Mouse (Mus musculus) heart, embryonic 13.5 days (tissue): ENCODE results near the gene Idh2. TPM values are rescaled to one million over a fixed set of nuclear protein-coding genes. Genes with fewer than 3 reads are reported as not detected.
"Not testable (repeated sequence)": the region's sequence is repeated elsewhere in the genome, so short reads cannot be mapped to it uniquely, and the experiment has no call there.

Experiments used
- ATAC-seq: fragments of 200-750 bp; cut with Nextera tagmentation; 2 replicates; pipeline ENCODE4 v1.8.0; 2017; ENCODE audit warnings: moderate TSS enrichment; ENCODE audit not compliant: insufficient number of reproducible peaks, low FRiP score, low TSS enrichment; ENCODE audit errors: extremely low read depth
- H3K27ac ChIP-seq: fragments of 300-500 bp; sonication (generic); replicated peaks from 2 replicates; pipeline ENCODE4 v1.5.1; 2015; ENCODE audit warnings: moderate library complexity, mild to moderate bottlenecking, inconsistent platforms
- H3K27me3 ChIP-seq: fragments of 300-500 bp; sonication (generic); replicated peaks from 2 replicates; pipeline ENCODE4 v1.6.1; 2015; ENCODE audit warnings: mild to moderate bottlenecking, inconsistent platforms
- H3K36me3 ChIP-seq: fragments of 300-500 bp; sonication (generic); 2 replicates; pipeline ENCODE4 v1.6.1; 2015; ENCODE audit warnings: mild to moderate bottlenecking, inconsistent platforms
- H3K4me1 ChIP-seq: fragments of 300-500 bp; sonication (generic); 2 replicates; pipeline ENCODE4 v1.6.1; 2015; ENCODE audit warnings: inconsistent platforms
- H3K4me2 ChIP-seq: fragments of 300-500 bp; sonication (generic); 2 replicates; pipeline ENCODE4 v1.6.1; 2015; ENCODE audit warnings: inconsistent platforms, mild to moderate bottlenecking, moderate library complexity
- H3K4me3 ChIP-seq: fragments of 300-500 bp; sonication (generic); 2 replicates; pipeline ENCODE4 v1.5.1; 2015; ENCODE audit warnings: moderate library complexity, mild to moderate bottlenecking, inconsistent platforms
- H3K9ac ChIP-seq: fragments of 300-500 bp; sonication (generic); 2 replicates; pipeline ENCODE4 v1.6.1; 2015; ENCODE audit warnings: inconsistent platforms, mild to moderate bottlenecking, moderate library complexity
- H3K9me3 ChIP-seq: fragments of 300-500 bp; sonication (generic); 2 replicates; pipeline ENCODE4 v1.6.1; 2016; ENCODE audit warnings: inconsistent platforms
- WGBS: fragments of 180-500 bp; shearing (Covaris S2); methylation state at CpG from one replicate; pipeline ENCODE4 v1.1.7; 2015; ENCODE audit warnings: mixed read lengths; 5-methylcytosine and 5-hydroxymethylcytosine counted together
- polyA plus RNA-seq: library from polyadenylated mRNA; unstranded; fragments of >200 nt; fragmentation: Nextera tagmentation; extraction: Ambion mirVana; gene quantifications from 2 replicates; pipeline ENCODE4 v1.2.1, GENCODE M21; 2015

Gene Idh2
- polyA plus RNA-seq, 1 experiment from 2014 or later: 1,911 TPM

- peak overlapping the region; percentile 64 for H3K9ac ChIP-seq
These were observed 57.4 kb downstream of the Idh2 start for GRCm38 (mm10) chr7:80057781-80058180.

GRCm38 (mm10) chr7:80057002-80057691, 58.0 kb downstream of the Idh2 start:
- H3K4me3 ChIP-seq: no peak overlapping the region
- 28% methylated on average over 4 of the region's 4 CpGs for WGBS
- H3K36me3 ChIP-seq: peaks cover 8% of the 10 kb centered on the region; the same call in 1 of the 2 replicates
- ATAC-seq: no peak
- H3K4me1 ChIP-seq: peaks cover 86% of the 10 kb centered on the region
- no peaks in the 10 kb centered on the region for H3K27me3 ChIP-seq
- H3K9me3 ChIP-seq: no peaks in the 10 kb centered on the region
- peak overlapping the region; percentile 64 for H3K9ac ChIP-seq
- peak overlapping the region; percentile 84 for H3K27ac ChIP-seq
- H3K4me2 ChIP-seq: peak overlapping the region; percentile 16

More at GRCm38 (mm10) chr7:80057781-80058180, 57.4 kb downstream of the Idh2 start:
- H3K27me3 ChIP-seq: no peaks in the 10 kb centered on the region
- H3K4me3 ChIP-seq: no peak overlapping the region
- peaks cover 80% of the 10 kb centered on the region for H3K4me1 ChIP-seq
- peaks cover 10% of the 10 kb centered on the region; the same call in 1 of the 2 replicates for H3K36me3 ChIP-seq
- H3K4me2 ChIP-seq: peak overlapping the region; percentile 16; the same call in 1 of the 2 replicates
- no peaks in the 10 kb centered on the region for H3K9me3 ChIP-seq
- WGBS: 47% methylated on average over 14 of the region's 14 CpGs
- ATAC-seq: no peak
- peak overlapping the region; percentile 84 for H3K27ac ChIP-seq

GRCm38 (mm10) chr7:80055781-80056180, 59.4 kb downstream of the Idh2 start:
- H3K9ac ChIP-seq: no peak overlapping the region
- no peak overlapping the region for H3K4me3 ChIP-seq
- H3K27ac ChIP-seq: peak overlapping the region; percentile 15; the same call in 1 of the 2 replicates
- 68% methylated on average over 12 of the region's 12 CpGs for WGBS
- H3K9me3 ChIP-seq: no peaks in the 10 kb centered on the region
- H3K4me2 ChIP-seq: no peak overlapping the region
- no peaks in the 10 kb centered on the region for H3K27me3 ChIP-seq
- ATAC-seq: no peak
- peaks cover 89% of the 10 kb centered on the region for H3K4me1 ChIP-seq
- peaks cover 6% of the 10 kb centered on the region; the same call in 1 of the 2 replicates for H3K36me3 ChIP-seq

- no peak for ATAC-seq
- Histone ChIP-seq H3K4me1 (peaks cover 76% of the 10 kb centered on the region), H3K9me3 (no peaks in the 10 kb centered on the region), H3K27me3 (no peaks in the 10 kb centered on the region), H3K4me3 (no peak overlapping the region), H3K4me2 (no peak overlapping the region), H3K9ac (no peak overlapping the region), H3K27ac (no peak overlapping the region), H3K36me3 (peaks cover 6% of the 10 kb centered on the region; the same call in 1 of the 2 replicates)
- 87% methylated on average over 9 of the region's 9 CpGs for WGBS
These were observed 62.0 kb downstream of the Idh2 start for GRCm38 (mm10) chr7:80053147-80053546.

- ATAC-seq: no peak
- H3K4me2 ChIP-seq: peak overlapping the region; percentile 52
- H3K9ac ChIP-seq: peak overlapping the region; percentile 47; the same call in 1 of the 2 replicates
- peak overlapping the region; percentile 72 for H3K27ac ChIP-seq
- no peaks in the 10 kb centered on the region for H3K9me3 ChIP-seq
- no peak overlapping the region for H3K4me3 ChIP-seq
- peaks cover 6% of the 10 kb centered on the region; the same call in 1 of the 2 replicates for H3K36me3 ChIP-seq
- H3K27me3 ChIP-seq: no peaks in the 10 kb centered on the region
- H3K4me1 ChIP-seq: peaks cover 76% of the 10 kb centered on the region
- WGBS: 26% methylated on average over 11 of the region's 11 CpGs
These were observed 62.9 kb downstream of the Idh2 start for GRCm38 (mm10) chr7:80052261-80052660.

GRCm38 (mm10) chr7:80051835-80052234, 63.4 kb downstream of the Idh2 start:
- 40% methylated on average over 6 of the region's 6 CpGs for WGBS
- peaks cover 6% of the 10 kb centered on the region; the same call in 1 of the 2 replicates for H3K36me3 ChIP-seq
- H3K9me3 ChIP-seq: no peaks in the 10 kb centered on the region
- no peak for ATAC-seq
- H3K4me2 ChIP-seq: peak overlapping the region; percentile 52
- H3K9ac ChIP-seq: no peak overlapping the region
- no peaks in the 10 kb centered on the region for H3K27me3 ChIP-seq
- H3K4me3 ChIP-seq: no peak overlapping the region
- peak overlapping the region; percentile 72 for H3K27ac ChIP-seq
- peaks cover 76% of the 10 kb centered on the region for H3K4me1 ChIP-seq

GRCm38 (mm10) chr7:80050382-80050781, 64.8 kb downstream of the Idh2 start:
- not testable (repeated sequence) for H3K4me2 ChIP-seq, H3K27ac ChIP-seq, H3K4me3 ChIP-seq, H3K9ac ChIP-seq, H3K36me3 ChIP-seq, ATAC-seq, H3K27me3 ChIP-seq, H3K9me3 ChIP-seq
- H3K4me1 ChIP-seq: peaks cover 75% of the 10 kb centered on the region
- WGBS: 90% methylated on average over 1 of the region's 1 CpGs

- H3K36me3 ChIP-seq: peaks cover 6% of the 10 kb centered on the region; the same call in 1 of the 2 replicates
- 61% methylated on average over 2 of the region's 2 CpGs for WGBS
- H3K4me1 ChIP-seq: peaks cover 77% of the 10 kb centered on the region
- H3K27me3 ChIP-seq: no peaks in the 10 kb centered on the region
- H3K4me3 ChIP-seq: no peak overlapping the region
- H3K27ac ChIP-seq: no peak overlapping the region
- no peak for ATAC-seq
- H3K4me2 ChIP-seq: no peak overlapping the region
- no peaks in the 10 kb centered on the region for H3K9me3 ChIP-seq
- no peak overlapping the region for H3K9ac ChIP-seq
These were observed 65.4 kb downstream of the Idh2 start for GRCm38 (mm10) chr7:80049746-80050145.

GRCm38 (mm10) chr7:80047041-80047440, 68.2 kb downstream of the Idh2 start:
- Histone ChIP-seq H3K9me3 (no peaks in the 10 kb centered on the region), H3K27ac (no peak overlapping the region), H3K4me2 (no peak overlapping the region), H3K4me1 (peaks cover 67% of the 10 kb centered on the region), H3K4me3 (no peak overlapping the region), H3K36me3 (peaks cover 2% of the 10 kb centered on the region; the same call in 1 of the 2 replicates), H3K27me3 (no peaks in the 10 kb centered on the region), H3K9ac (no peak overlapping the region)
- no peak for ATAC-seq
- WGBS: 59% methylated on average over 4 of the region's 4 CpGs

Other genes starting within 250 kb of the Idh2 start
- gene Ap3s2, start 194.7 kb downstream of the Idh2 start, polyA plus RNA-seq: 28.3 and 31.1 TPM in 2 replicates
- gene Arpin, start 180.0 kb downstream of the Idh2 start, polyA plus RNA-seq: 27.8 and 28.5 TPM in 2 replicates
- gene Zfp710, start 90.6 kb downstream of the Idh2 start, polyA plus RNA-seq: 11.6 and 12.1 TPM in 2 replicates
- gene Sema4b, start 71.4 kb upstream of the Idh2 start, polyA plus RNA-seq: 9.9 and 11.3 TPM in 2 replicates
- gene Cib1, start 117.4 kb upstream of the Idh2 start, polyA plus RNA-seq: 54.2 and 57.9 TPM in 2 replicates
- gene Gdpgp1, start 117.5 kb upstream of the Idh2 start, polyA plus RNA-seq: 3.3 and 3.7 TPM in 2 replicates
- 0.62 and 0.82 TPM in 2 replicates for gene Ttll13, start 131.0 kb upstream of the Idh2 start, polyA plus RNA-seq
- 37.0 and 37.9 TPM in 2 replicates for gene Ngrn, start 145.8 kb upstream of the Idh2 start, polyA plus RNA-seq
- gene Vps33b, start 154.3 kb upstream of the Idh2 start, polyA plus RNA-seq: 9.6 and 11.1 TPM in 2 replicates
- gene Prc1, start 179.1 kb upstream of the Idh2 start, polyA plus RNA-seq: 121 and 133 TPM in 2 replicates
- gene Rccd1, start 209.1 kb upstream of the Idh2 start, polyA plus RNA-seq: 7.3 and 7.8 TPM in 2 replicates
- 18.2 and 20.1 TPM in 2 replicates for gene Unc45a, start 225.6 kb upstream of the Idh2 start, polyA plus RNA-seq
- gene Hddc3, start 227.7 kb upstream of the Idh2 start, polyA plus RNA-seq: 14.5 and 16.5 TPM in 2 replicates